Mouse (Mus musculus) spleen, embryonic (tissue): ENCODE data around the gene Gm26938.

Experiments used
- CTCF ChIA-PET: fragments of 350-600 bp; sonication (Branson Sonifier 250); formaldehyde crosslinking; loops from one replicate; lab custom pipeline; 2022; lab: Charles Lee

Gm26938 gene

GRCm38 (mm10) chr5:139826357-139827055, at the start of gene Gm26938, which contains the start of gene Psmg3:
Gm26938 (minus strand) TSS chr5:139826407.
Psmg3 (minus strand) TSS chr5:139826885.
- CTCF ChIA-PET: no interaction called here

- CTCF ChIA-PET: no interaction called here
Observed at GRCm38 (mm10) chr5:139871526-139871925, 45.3 kb upstream of the Gm26938 start.

- CTCF ChIA-PET: no interaction called here
Observed at GRCm38 (mm10) chr5:139870886-139871285, 44.7 kb upstream of the Gm26938 start.

GRCm38 (mm10) chr5:139862759-139863158, 36.6 kb upstream of the Gm26938 start:
- CTCF ChIA-PET: no interaction called here

- CTCF ChIA-PET: no interaction called here
Observed at GRCm38 (mm10) chr5:139860328-139861104, 34.3 kb upstream of the Gm26938 start.

- CTCF ChIA-PET: no interaction called here
Observed at GRCm38 (mm10) chr5:139849626-139850320, 23.6 kb upstream of the Gm26938 start.

- CTCF ChIA-PET: interaction anchor here (0.6 kb wide), 2 partner anchors 456 to 493 kb away, joined by 3 read pairs; no protein-coding TSS in a partner anchor
Observed at GRCm38 (mm10) chr5:139839142-139839541, 12.9 kb upstream of the Gm26938 start.

- CTCF ChIA-PET: interaction anchor here (0.6 kb wide), 3 partner anchors 457 to 709 kb away, joined by 3 read pairs; no protein-coding TSS in a partner anchor
Observed at GRCm38 (mm10) chr5:139838476-139838892, 12.3 kb upstream of the Gm26938 start.

- CTCF ChIA-PET: no interaction called here
Observed at GRCm38 (mm10) chr5:139835706-139836105, 9.5 kb upstream of the Gm26938 start.

GRCm38 (mm10) chr5:139832125-139832524, 5.9 kb upstream of the Gm26938 start:
- CTCF ChIA-PET: no interaction called here

GRCm38 (mm10) chr5:139830734-139831133, 4.5 kb upstream of the Gm26938 start:
- CTCF ChIA-PET: no interaction called here

GRCm38 (mm10) chr5:139829384-139829783, 3.2 kb upstream of the Gm26938 start:
- CTCF ChIA-PET: interaction anchor here (0.6 to 1.0 kb wide), 2 partner anchors 39 to 85 kb away, joined by 4 read pairs; no protein-coding TSS in a partner anchor

GRCm38 (mm10) chr5:139827593-139827992, 1.4 kb upstream of the Gm26938 start:
- CTCF ChIA-PET: no interaction called here

- CTCF ChIA-PET: no interaction called here
Observed at GRCm38 (mm10) chr5:139825947-139826346, 260 bp downstream of the Gm26938 start.

- CTCF ChIA-PET: no interaction called here
Observed at GRCm38 (mm10) chr5:139824531-139824930, 1.7 kb downstream of the Gm26938 start.

- CTCF ChIA-PET: no interaction called here
Observed at GRCm38 (mm10) chr5:139821466-139822459, 4.4 kb downstream of the Gm26938 start.

- CTCF ChIA-PET: no interaction called here
Observed at GRCm38 (mm10) chr5:139819538-139820181, 6.5 kb downstream of the Gm26938 start, which contains the start of gene Tmem184a. Tmem184a (minus strand) TSS chr5:139819917.

GRCm38 (mm10) chr5:139818801-139819200, 7.4 kb downstream of the Gm26938 start:
- CTCF ChIA-PET: interaction anchor here (0.6 kb wide), 1 partner anchor 275 kb away, joined by 3 read pairs; no protein-coding TSS in a partner anchor

GRCm38 (mm10) chr5:139818056-139818455, 8.2 kb downstream of the Gm26938 start:
- CTCF ChIA-PET: no interaction called here

GRCm38 (mm10) chr5:139817292-139817691, 8.9 kb downstream of the Gm26938 start:
- CTCF ChIA-PET: interaction anchor here (0.6 kb wide), 2 partner anchors 29 to 1290 kb away, joined by 3 to 5 read pairs; no protein-coding TSS in a partner anchor
